Mouse (Mus musculus): Measurements from ENCODE around the gene H3f3a.

- TF ChIP-seq CTCF (IDR thresholded peaks at IDR 0.05; ENCODE audit: insufficient read depth, low read length) (no peak), POLR2A (IDR thresholded peaks at IDR 0.05; ENCODE audit: borderline replicate concordance, extremely low read depth, low read depth, low read length) (no peak)
Measured at GRCm38 (mm10) chr1:180798660-180799059, 15.1 kb downstream of the H3f3a start.
